Mouse (Mus musculus): ENCODE results near the gene Exoc3l4. TPM values are rescaled to one million over a fixed set of nuclear protein-coding genes. Genes with fewer than 3 reads are reported as not detected.

The Exoc3l4 gene
- polyA plus RNA-seq, 1 experiment from 2014 or later: 5.2 TPM

- WGBS: 90% methylated on average over 3 of the region's 3 CpGs
Observed at GRCm38 (mm10) chr12:111474384-111474783, 57.6 kb downstream of the Exoc3l4 start.

GRCm38 (mm10) chr12:111474893-111475643 is 58.3 kb downstream of the Exoc3l4 start:
- DNase-seq (ENCODE audit: extremely low spot score, low spot score): no peak
- Histone ChIP-seq H3K27ac (0 out of 2 replicates have a peak overlapping the region, but pooled peaks have one; percentile 30), H3K4me1 (peaks cover 19% of the 10 kb centered on the region), H3K9me3 (peaks cover 7% of the 10 kb centered on the region; the same call in 1 of the 2 replicates), H3K36me3 (replicated peaks) (no peaks in the 10 kb centered on the region), H3K27me3 (ENCODE audit: poor library complexity, severe bottlenecking) (no peaks in the 10 kb centered on the region), H3K4me3 (no peak overlapping the region)
- WGBS: 60% methylated on average over 8 of the region's 8 CpGs

More at GRCm38 (mm10) chr12:111474384-111474783, 57.6 kb downstream of the Exoc3l4 start:
- no peak for DNase-seq (ENCODE audit: extremely low spot score, low spot score)
- peaks cover 21% of the 10 kb centered on the region for H3K4me1 ChIP-seq
- peaks cover 7% of the 10 kb centered on the region; the same call in 1 of the 2 replicates for H3K9me3 ChIP-seq
- peaks cover 1% of the 10 kb centered on the region for H3K27me3 ChIP-seq (ENCODE audit: poor library complexity, severe bottlenecking)
- H3K4me3 ChIP-seq: no peak overlapping the region
- H3K27ac ChIP-seq: no peak overlapping the region
- no peaks in the 10 kb centered on the region for H3K36me3 ChIP-seq (replicated peaks)

GRCm38 (mm10) chr12:111478924-111479323 is 62.1 kb downstream of the Exoc3l4 start:
- WGBS: 63% methylated on average over 5 of the region's 5 CpGs
- no peak for DNase-seq (ENCODE audit: extremely low spot score, low spot score)
- Histone ChIP-seq H3K4me3 (no peak overlapping the region), H3K27ac (no peak overlapping the region), H3K36me3 (replicated peaks) (no peaks in the 10 kb centered on the region), H3K4me1 (peaks cover 31% of the 10 kb centered on the region), H3K9me3 (peaks cover 7% of the 10 kb centered on the region; the same call in 1 of the 2 replicates), H3K27me3 (ENCODE audit: poor library complexity, severe bottlenecking) (peaks cover 30% of the 10 kb centered on the region)

GRCm38 (mm10) chr12:111479917-111480316 is 63.1 kb downstream of the Exoc3l4 start:
- no peak for DNase-seq (ENCODE audit: extremely low spot score, low spot score)
- whole genome bisulfite sequencing: 63% methylated on average over 2 of the region's 2 CpGs

More at GRCm38 (mm10) chr12:111479917-111480316, 63.1 kb downstream of the Exoc3l4 start:
- Histone ChIP-seq H3K4me1 (peaks cover 26% of the 10 kb centered on the region), H3K9me3 (peaks cover 7% of the 10 kb centered on the region; the same call in 1 of the 2 replicates), H3K36me3 (replicated peaks) (no peaks in the 10 kb centered on the region), H3K27me3 (ENCODE audit: poor library complexity, severe bottlenecking) (peaks cover 40% of the 10 kb centered on the region), H3K4me3 (no peak overlapping the region), H3K27ac (no peak overlapping the region)

Other genes with a start within 250 kb of the Exoc3l4 start
- not detected in 2 replicates for gene 4930595D18Rik, start 232.5 kb upstream of the Exoc3l4 start, polyA plus RNA-seq (2016; fragmentation: Nextera tagmentation; extraction: Ambion mirVana)
- 0.21 and 0.45 TPM in 2 replicates for gene Amn, start 145.9 kb upstream of the Exoc3l4 start, polyA plus RNA-seq (2016; fragmentation: Nextera tagmentation; extraction: Ambion mirVana)
- gene Cdc42bpb, start 39.3 kb upstream of the Exoc3l4 start, polyA plus RNA-seq (2016; fragmentation: Nextera tagmentation; extraction: Ambion mirVana): 30.1 and 30.3 TPM in 2 replicates
- gene Lbhd2, start 10.2 kb upstream of the Exoc3l4 start, polyA plus RNA-seq (2016; fragmentation: Nextera tagmentation; extraction: Ambion mirVana): 0.25 TPM in 1 of 2 replicates, not detected in the other
- 2.1 and 4.4 TPM in 2 replicates for gene Tnfaip2, start 25.5 kb downstream of the Exoc3l4 start, polyA plus RNA-seq (2016; fragmentation: Nextera tagmentation; extraction: Ambion mirVana)
- 7.1 and 9.8 TPM in 2 replicates for gene Gm266, start 68.8 kb downstream of the Exoc3l4 start, polyA plus RNA-seq (2016; fragmentation: Nextera tagmentation; extraction: Ambion mirVana)
- gene Eif5, start 121.0 kb downstream of the Exoc3l4 start, polyA plus RNA-seq (2016; fragmentation: Nextera tagmentation; extraction: Ambion mirVana): 740 and 785 TPM in 2 replicates
- gene Mark3, start 157.5 kb downstream of the Exoc3l4 start, polyA plus RNA-seq (2016; fragmentation: Nextera tagmentation; extraction: Ambion mirVana): 42.1 and 44.8 TPM in 2 replicates

All from forebrain, embryonic 10.5 days (tissue).